Mouse (Mus musculus): ENCODE results near the gene Ppfia3.

- TF ChIP-seq CTCF (IDR thresholded peaks at IDR 0.05; ENCODE audit: borderline replicate concordance, insufficient read depth, low read length) (no peak), POLR2A (IDR thresholded peaks at IDR 0.05; ENCODE audit: low read depth, low read length) (no peak)
These were observed 30.0 kb upstream of the Ppfia3 start for GRCm38 (mm10) chr7:45396787-45397186.

Measured in embryonic fibroblast, embryonic 13.5 days (primary cell).